Mouse (Mus musculus) lung, embryonic 16.5 days (tissue): ENCODE measurements at regions not wholly inside any gene's neighbourhood (a gene's known extent, or its start where the extent isn't known, plus 50 kb on each side); places are given as distances from the start of the nearest gene placed in this dataset.

Source experiments
- ATAC-seq: fragments of 200-750 bp; cut with Nextera tagmentation; 2 replicates; pipeline ENCODE4 v1.8.0; 2017; ENCODE audit warnings: low read depth, mild to moderate bottlenecking, moderate library complexity
- H3K27ac ChIP-seq: fragments of 300-500 bp; sonication (generic); 2 replicates; pipeline ENCODE4 v1.5.1; 2014; ENCODE audit warnings: mild to moderate bottlenecking, control low read depth, low read length
- H3K27me3 ChIP-seq: fragments of 300-500 bp; sonication (generic); 2 replicates; pipeline ENCODE4 v1.6.1; 2014; ENCODE audit warnings: low read depth, low read length, mixed read lengths; ENCODE audit not compliant: control insufficient read depth, insufficient read depth
- H3K36me3 ChIP-seq: fragments of 300-500 bp; sonication (generic); 2 replicates; pipeline ENCODE4 v1.6.1; 2014; ENCODE audit warnings: low read length; ENCODE audit not compliant: control insufficient read depth, insufficient read depth
- H3K4me1 ChIP-seq: fragments of 300-500 bp; sonication (generic); replicated peaks from 2 replicates; pipeline ENCODE4 v1.6.1; 2014; ENCODE audit warnings: low read length, mixed read lengths; ENCODE audit not compliant: control insufficient read depth, insufficient read depth
- H3K4me2 ChIP-seq: fragments of 300-500 bp; sonication (generic); 2 replicates; pipeline ENCODE4 v1.6.1; 2014; ENCODE audit warnings: low read depth, low read length, control low read depth
- H3K4me3 ChIP-seq: fragments of 300-500 bp; sonication (generic); 2 replicates; pipeline ENCODE4 v1.5.1; 2014; ENCODE audit warnings: mild to moderate bottlenecking, low read length, control low read depth
- H3K9ac ChIP-seq: fragments of 300-500 bp; sonication (generic); 2 replicates; pipeline ENCODE4 v1.6.1; 2014; ENCODE audit warnings: low read length, control low read depth
- H3K9me3 ChIP-seq: fragments of 300-500 bp; sonication (generic); 2 replicates; pipeline ENCODE4 v1.6.1; 2016; ENCODE audit warnings: low read length; ENCODE audit not compliant: control insufficient read depth
- WGBS: fragments of 180-500 bp; shearing (Covaris S2); extraction: QIAGEN DNeasy Blood & Tissue Kit; methylation state at CpG from one replicate; pipeline ENCODE4 v1.1.7; 2014; 5-methylcytosine and 5-hydroxymethylcytosine counted together

- Histone ChIP-seq H3K27ac (no peak overlapping the region), H3K4me1 (no peaks in the 10 kb centered on the region), H3K4me3 (no peak overlapping the region), H3K27me3 (no peaks in the 10 kb centered on the region), H3K36me3 (no peaks in the 10 kb centered on the region), H3K4me2 (no peak overlapping the region), H3K9me3 (no peaks in the 10 kb centered on the region), H3K9ac (no peak overlapping the region)
- WGBS: 76% methylated on average over 7 of the region's 7 CpGs
- ATAC-seq: no peak
Observed at GRCm38 (mm10) chr10:100746151-100746550, 155.9 kb downstream of the 1700017N19Rik start.

GRCm38 (mm10) chr10:100754957-100755356 lies 164.7 kb downstream of the 1700017N19Rik start:
- H3K4me1 ChIP-seq: no peaks in the 10 kb centered on the region
- no peak overlapping the region for H3K27ac ChIP-seq
- ATAC-seq: no peak
- H3K9ac ChIP-seq: no peak overlapping the region
- H3K9me3 ChIP-seq: no peaks in the 10 kb centered on the region
- no peaks in the 10 kb centered on the region for H3K36me3 ChIP-seq
- no peak overlapping the region for H3K4me3 ChIP-seq
- no peak overlapping the region for H3K4me2 ChIP-seq
- H3K27me3 ChIP-seq: no peaks in the 10 kb centered on the region
- 87% methylated on average over 5 of the region's 5 CpGs for WGBS

- no peaks in the 10 kb centered on the region for H3K9me3 ChIP-seq
- H3K36me3 ChIP-seq: no peaks in the 10 kb centered on the region
- no peaks in the 10 kb centered on the region for H3K27me3 ChIP-seq
- no peak overlapping the region for H3K9ac ChIP-seq
- no peak overlapping the region for H3K4me2 ChIP-seq
- H3K27ac ChIP-seq: no peak overlapping the region
- ATAC-seq: no peak
- no peak overlapping the region for H3K4me3 ChIP-seq
- H3K4me1 ChIP-seq: no peaks in the 10 kb centered on the region
Observed at GRCm38 (mm10) chr10:100774252-100774651, 184.0 kb downstream of the 1700017N19Rik start.

GRCm38 (mm10) chr10:100792166-100792565 lies 201.9 kb downstream of the 1700017N19Rik start:
- Histone ChIP-seq H3K27me3 (no peaks in the 10 kb centered on the region), H3K9me3 (no peaks in the 10 kb centered on the region), H3K4me2 (no peak overlapping the region), H3K36me3 (no peaks in the 10 kb centered on the region), H3K4me3 (no peak overlapping the region), H3K27ac (no peak overlapping the region), H3K9ac (no peak overlapping the region), H3K4me1 (no peaks in the 10 kb centered on the region)
- 75% methylated on average over 3 of the region's 3 CpGs for WGBS
- ATAC-seq: no peak

GRCm38 (mm10) chr10:100792569-100792968 lies 202.3 kb downstream of the 1700017N19Rik start:
- H3K4me2 ChIP-seq: no peak overlapping the region
- H3K27me3 ChIP-seq: no peaks in the 10 kb centered on the region
- H3K4me3 ChIP-seq: no peak overlapping the region
- no peak overlapping the region for H3K27ac ChIP-seq
- ATAC-seq: no peak
- 62% methylated on average over 4 of the region's 4 CpGs for WGBS
- no peaks in the 10 kb centered on the region for H3K9me3 ChIP-seq
- no peak overlapping the region for H3K9ac ChIP-seq
- H3K4me1 ChIP-seq: no peaks in the 10 kb centered on the region
- no peaks in the 10 kb centered on the region for H3K36me3 ChIP-seq

GRCm38 (mm10) chr10:100795215-100795972 lies 205.1 kb downstream of the 1700017N19Rik start:
- no peak overlapping the region for H3K4me2 ChIP-seq
- H3K36me3 ChIP-seq: no peaks in the 10 kb centered on the region
- no peak for ATAC-seq
- H3K27me3 ChIP-seq: no peaks in the 10 kb centered on the region
- no peaks in the 10 kb centered on the region for H3K9me3 ChIP-seq
- H3K4me3 ChIP-seq: no peak overlapping the region
- 64% methylated on average over 6 of the region's 6 CpGs for WGBS
- no peak overlapping the region for H3K27ac ChIP-seq
- no peak overlapping the region for H3K9ac ChIP-seq
- no peaks in the 10 kb centered on the region for H3K4me1 ChIP-seq

GRCm38 (mm10) chr10:100811639-100812038 lies 221.4 kb downstream of the 1700017N19Rik start:
- no peak overlapping the region for H3K27ac ChIP-seq
- 41% methylated on average over 2 of the region's 2 CpGs for WGBS

GRCm38 (mm10) chr10:100834794-100835193 lies 244.5 kb downstream of the 1700017N19Rik start:
- WGBS: 60% methylated on average over 4 of the region's 4 CpGs
- H3K27me3 ChIP-seq: no peaks in the 10 kb centered on the region

More at GRCm38 (mm10) chr10:100811639-100812038, 221.4 kb downstream of the 1700017N19Rik start:
- H3K4me1 ChIP-seq: no peaks in the 10 kb centered on the region
- no peak for ATAC-seq
- H3K27me3 ChIP-seq: no peaks in the 10 kb centered on the region
- H3K9ac ChIP-seq: no peak overlapping the region
- no peak overlapping the region for H3K4me2 ChIP-seq
- no peaks in the 10 kb centered on the region for H3K9me3 ChIP-seq
- H3K4me3 ChIP-seq: no peak overlapping the region
- H3K36me3 ChIP-seq: no peaks in the 10 kb centered on the region

GRCm38 (mm10) chr10:100853213-100853612 lies 262.9 kb downstream of the 1700017N19Rik start:
- Histone ChIP-seq H3K36me3 (no peaks in the 10 kb centered on the region), H3K4me3 (no peak overlapping the region), H3K9ac (no peak overlapping the region), H3K4me2 (no peak overlapping the region), H3K27ac (no peak overlapping the region), H3K9me3 (no peaks in the 10 kb centered on the region), H3K27me3 (no peaks in the 10 kb centered on the region), H3K4me1 (no peaks in the 10 kb centered on the region)
- no peak for ATAC-seq

More at GRCm38 (mm10) chr10:100834794-100835193, 244.5 kb downstream of the 1700017N19Rik start:
- Histone ChIP-seq H3K4me2 (no peak overlapping the region), H3K27ac (no peak overlapping the region), H3K4me3 (no peak overlapping the region), H3K4me1 (no peaks in the 10 kb centered on the region), H3K9me3 (no peaks in the 10 kb centered on the region), H3K9ac (no peak overlapping the region), H3K36me3 (no peaks in the 10 kb centered on the region)
- ATAC-seq: no peak
